Mouse (Mus musculus): ENCODE data around the gene Lrrc8b.

DNA sequence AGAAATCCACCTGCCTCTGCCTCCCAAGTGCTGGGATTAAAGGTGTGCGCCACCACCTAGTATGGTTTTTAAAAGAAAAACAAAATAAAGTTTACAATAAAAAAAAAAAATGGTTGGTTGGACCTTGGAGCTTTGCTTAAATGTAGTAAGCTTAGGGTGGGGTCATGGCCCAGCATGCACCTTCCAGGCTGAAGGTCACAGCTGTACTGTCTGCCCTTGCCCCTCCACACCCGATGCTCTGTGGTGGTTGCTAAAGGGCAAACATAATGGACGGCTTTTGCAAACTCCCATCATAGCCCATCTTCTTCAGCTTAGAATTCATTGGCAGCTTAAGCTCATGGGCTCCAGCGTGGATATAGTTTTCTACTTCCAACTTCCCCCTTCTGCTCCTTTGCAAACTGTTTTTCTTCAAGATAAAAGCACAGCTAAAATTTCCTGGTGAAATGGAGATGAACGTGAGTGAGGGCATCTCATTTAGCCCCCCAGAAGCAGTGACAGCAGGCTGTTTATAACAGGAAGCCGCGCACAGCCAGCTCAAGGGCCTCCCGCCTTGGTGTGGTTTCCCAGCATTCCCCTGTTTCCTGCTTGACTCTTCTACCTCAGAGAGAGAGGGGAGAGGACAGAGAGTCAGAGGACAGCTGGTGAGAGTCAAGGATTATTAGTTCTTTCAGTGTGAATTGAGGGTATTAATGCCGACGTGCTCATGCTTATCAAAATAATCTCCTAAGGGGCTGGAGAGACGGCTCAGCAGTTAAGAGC is 27.7 kb downstream of the Lrrc8b start:
- no peak for TF ChIP-seq CTCF (IDR thresholded peaks at IDR 0.05; ENCODE audit: insufficient read depth, low read length)
- no peak for TF ChIP-seq POLR2A (IDR thresholded peaks at IDR 0.05; ENCODE audit: borderline replicate concordance, extremely low read depth, low read depth, low read length)

All from lung, adult 2 months (tissue).